In the genomic region with DNA sequence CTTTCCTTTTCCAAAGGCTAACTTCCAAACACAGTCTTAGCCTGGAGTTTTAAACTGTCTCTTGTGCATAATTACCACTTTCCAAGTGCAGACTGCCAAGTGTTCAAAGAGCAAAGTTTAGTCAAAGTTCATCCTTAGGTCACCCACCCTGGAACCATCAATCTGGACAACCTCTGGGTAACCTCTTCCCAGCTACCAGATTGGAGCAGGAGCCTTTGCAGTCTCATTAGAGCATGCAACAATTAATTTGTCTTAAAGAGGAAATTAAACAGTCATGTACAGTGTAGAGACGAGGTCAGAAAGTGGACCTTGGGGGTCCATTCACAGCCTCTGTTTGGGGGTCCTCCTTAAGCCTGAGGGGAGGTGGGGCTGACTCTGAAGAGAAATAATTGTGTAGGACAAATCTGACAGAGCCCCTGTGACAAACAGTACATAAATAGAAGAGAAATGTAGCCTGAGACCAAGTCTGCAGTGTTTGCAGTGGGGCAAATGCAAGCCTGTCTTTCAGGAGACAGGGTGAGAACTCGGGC, we compare ENCODE assay signal across 11 mouse cellular contexts.
DNase-seq lines count a peak whose midpoint lies in the region; ATAC-seq and TF ChIP-seq lines count a peak whose summit lies in the region.
"Had no signal": no experiment of that assay in that cellular context is flagged by ENCODE, and none has a peak within 500 bp of the region (broad histone marks: within the 10 kb centered on the region; RNA-seq: fewer than 3 reads in every experiment).

No protein-coding gene starts in this region.

- no peak overlapping the region for H3K27ac ChIP-seq in lung, embryonic 14.5 days (ENCODE audit: low read depth)
- H3K27ac ChIP-seq in hindbrain, embryonic 13.5 days, result no peak overlapping the region
- H3K27ac ChIP-seq in limb, embryonic 13.5 days, result peak overlapping the region; percentile 65
- H3K27ac ChIP-seq: embryonic facial prominence, embryonic 15.5 days; heart, embryonic 15.5 days; liver, embryonic 14.5 days had no signal

- H3K4me2 ChIP-seq in lung, embryonic 14.5 days, result no peak overlapping the region
- H3K4me2 ChIP-seq in hindbrain, embryonic 13.5 days, result no peak overlapping the region
- H3K4me2 ChIP-seq in limb, embryonic 13.5 days (replicated peaks), result no peak overlapping the region
- H3K4me2 ChIP-seq: embryonic facial prominence, embryonic 15.5 days; heart, embryonic 15.5 days had no signal

- TF ChIP-seq POLR2A in lung, adult 2 months (IDR thresholded peaks at IDR 0.05; ENCODE audit: borderline replicate concordance, extremely low read depth, low read depth, low read length), result no peak

- H3K9me3 ChIP-seq in lung, embryonic 14.5 days (ENCODE audit: low read depth, low read length), result no peaks in the 10 kb centered on the region
- H3K9me3 ChIP-seq in hindbrain, embryonic 13.5 days, result no peaks in the 10 kb centered on the region
- no peaks in the 10 kb centered on the region for H3K9me3 ChIP-seq in limb, embryonic 13.5 days
- H3K9me3 ChIP-seq: embryonic facial prominence, embryonic 15.5 days; heart, embryonic 15.5 days had no signal

- no peaks in the 10 kb centered on the region for H3K27me3 ChIP-seq in lung, embryonic 14.5 days (ENCODE audit: insufficient read depth, low read length)
- no peaks in the 10 kb centered on the region for H3K27me3 ChIP-seq in hindbrain, embryonic 13.5 days
- no peaks in the 10 kb centered on the region for H3K27me3 ChIP-seq in limb, embryonic 13.5 days
- H3K27me3 ChIP-seq: embryonic facial prominence, embryonic 15.5 days; heart, embryonic 15.5 days had no signal

- ATAC-seq in lung, embryonic 14.5 days (ENCODE audit: insufficient read depth), result peak; percentile 78; the same call in 1 of the 2 replicates
- peak; percentile 76; the same call in 1 of the 2 replicates for ATAC-seq in hindbrain, embryonic 13.5 days (ENCODE audit: low FRiP score)
- ATAC-seq in limb, embryonic 13.5 days (ENCODE audit: low FRiP score, low read depth), result peak; percentile 93
- no peak for ATAC-seq in erythroblast, adult 5-6 weeks (replicated peaks; ENCODE audit: low FRiP score, poor library complexity, severe bottlenecking)

- no peak for TF ChIP-seq CTCF in lung, embryonic 14.5 days (IDR thresholded peaks at IDR 0.05; ENCODE audit: low read depth)
- no peak for TF ChIP-seq CTCF in lung, adult 2 months (IDR thresholded peaks at IDR 0.05; ENCODE audit: insufficient read depth, low read length)

- 14% methylated on average over 2 of the region's 2 CpGs for WGBS in lung, embryonic 14.5 days
- 27% methylated on average over 2 of the region's 2 CpGs for WGBS in lung, adult 2 months
- WGBS in hindbrain, embryonic 13.5 days, result 38% methylated on average over 2 of the region's 2 CpGs
- 18% methylated on average over 2 of the region's 2 CpGs for WGBS in limb, embryonic 13.5 days

- H3K4me1 ChIP-seq in lung, embryonic 14.5 days (ENCODE audit: insufficient read depth), result no peaks in the 10 kb centered on the region
- H3K4me1 ChIP-seq in lung, adult 2 months (ENCODE audit: control insufficient read depth, insufficient read depth, low read length), result no peaks in the 10 kb centered on the region
- H3K4me1 ChIP-seq in hindbrain, embryonic 13.5 days (replicated peaks), result no peaks in the 10 kb centered on the region
- peaks cover 6% of the 10 kb centered on the region for H3K4me1 ChIP-seq in limb, embryonic 13.5 days
- H3K4me1 ChIP-seq: embryonic facial prominence, embryonic 15.5 days; heart, embryonic 15.5 days had no signal

- H3K9ac ChIP-seq in lung, embryonic 14.5 days, result no peak overlapping the region
- no peak overlapping the region for H3K9ac ChIP-seq in hindbrain, embryonic 13.5 days
- H3K9ac ChIP-seq in limb, embryonic 13.5 days, result no peak overlapping the region
- H3K9ac ChIP-seq: embryonic facial prominence, embryonic 15.5 days; heart, embryonic 15.5 days; liver, embryonic 14.5 days had no signal

- H3K36me3 ChIP-seq in lung, embryonic 14.5 days (ENCODE audit: insufficient read depth), result no peaks in the 10 kb centered on the region
- no peaks in the 10 kb centered on the region for H3K36me3 ChIP-seq in hindbrain, embryonic 13.5 days
- H3K36me3 ChIP-seq in limb, embryonic 13.5 days, result no peaks in the 10 kb centered on the region
- H3K36me3 ChIP-seq: embryonic facial prominence, embryonic 15.5 days; heart, embryonic 15.5 days had no signal

- peak; percentile 33 for DNase-seq in lung, embryonic 14.5 days
- no peak for DNase-seq in lung, adult 2 months
- no peak for DNase-seq in spleen, postnatal 4 days (ENCODE audit: low spot score in 2 of 2)
- DNase-seq in cerebellum, adult 18-20 months, result no peak
- DNase-seq: thymus, adult 18-20 months had no signal

- no peak overlapping the region for H3K4me3 ChIP-seq in lung, embryonic 14.5 days (ENCODE audit: low read depth, low read length)
- H3K4me3 ChIP-seq in lung, adult 2 months (replicated peaks; ENCODE audit: extremely low read depth, low read depth, low read length), result no peak overlapping the region
- no peak overlapping the region for H3K4me3 ChIP-seq in hindbrain, embryonic 13.5 days
- no peak overlapping the region for H3K4me3 ChIP-seq in limb, embryonic 13.5 days
- H3K4me3 ChIP-seq: embryonic facial prominence, embryonic 15.5 days; heart, embryonic 15.5 days had no signal
